Mouse (Mus musculus): ENCODE data around the gene Fam129a. TPM values are rescaled to one million over a fixed set of nuclear protein-coding genes. Genes with fewer than 3 reads are reported as not detected.

Gene Fam129a
- polyA plus RNA-seq (2015; fragmentation: Nextera tagmentation; extraction: Ambion mirVana) = 1.8 and 2.2 TPM in 2 replicates

DNA sequence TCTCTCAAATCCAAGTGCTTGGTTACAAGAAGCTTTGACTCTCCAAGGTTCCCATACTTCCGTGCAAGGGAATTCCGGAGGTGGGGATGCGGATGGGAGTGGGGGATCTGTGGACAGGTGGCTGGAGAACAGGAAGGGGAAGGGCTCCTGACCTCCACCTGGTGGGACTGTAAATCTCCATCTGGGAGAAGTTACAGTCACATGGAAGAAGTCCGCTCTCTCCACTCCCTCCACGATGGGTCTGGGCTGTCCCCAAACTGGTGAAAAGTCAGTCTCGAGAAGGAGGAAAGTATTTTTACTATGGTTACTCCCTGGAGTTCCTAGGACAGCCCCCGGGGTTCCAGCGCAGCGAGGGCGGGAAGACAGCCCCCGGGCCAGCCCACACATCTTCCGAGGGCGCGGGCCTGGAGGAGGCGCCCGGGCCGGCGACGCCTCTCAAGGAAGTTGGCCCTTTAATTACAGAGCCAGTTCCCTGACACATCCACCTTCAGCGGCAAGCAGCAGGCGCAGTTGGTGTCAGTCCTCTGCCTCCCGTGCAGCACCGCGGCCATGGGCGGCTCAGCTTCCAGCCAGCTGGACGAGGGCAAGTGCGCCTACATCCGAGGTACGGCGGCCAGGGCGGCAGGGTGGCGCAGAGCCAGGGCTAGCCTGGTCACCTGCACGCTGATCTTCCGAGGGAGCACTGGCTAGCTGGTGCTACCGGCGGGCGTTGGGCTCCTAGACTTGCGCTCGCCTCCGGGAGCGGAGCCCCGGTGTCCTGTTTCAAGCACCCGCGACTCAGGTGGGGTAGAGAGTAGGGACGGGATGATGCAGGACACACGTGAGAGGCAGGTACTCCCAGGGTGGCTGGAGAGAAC lies at the start of gene Fam129a:
TSS of gene Fam129a (plus strand) at position 206 of the 857 bp plus-strand sequence.

DNA sequence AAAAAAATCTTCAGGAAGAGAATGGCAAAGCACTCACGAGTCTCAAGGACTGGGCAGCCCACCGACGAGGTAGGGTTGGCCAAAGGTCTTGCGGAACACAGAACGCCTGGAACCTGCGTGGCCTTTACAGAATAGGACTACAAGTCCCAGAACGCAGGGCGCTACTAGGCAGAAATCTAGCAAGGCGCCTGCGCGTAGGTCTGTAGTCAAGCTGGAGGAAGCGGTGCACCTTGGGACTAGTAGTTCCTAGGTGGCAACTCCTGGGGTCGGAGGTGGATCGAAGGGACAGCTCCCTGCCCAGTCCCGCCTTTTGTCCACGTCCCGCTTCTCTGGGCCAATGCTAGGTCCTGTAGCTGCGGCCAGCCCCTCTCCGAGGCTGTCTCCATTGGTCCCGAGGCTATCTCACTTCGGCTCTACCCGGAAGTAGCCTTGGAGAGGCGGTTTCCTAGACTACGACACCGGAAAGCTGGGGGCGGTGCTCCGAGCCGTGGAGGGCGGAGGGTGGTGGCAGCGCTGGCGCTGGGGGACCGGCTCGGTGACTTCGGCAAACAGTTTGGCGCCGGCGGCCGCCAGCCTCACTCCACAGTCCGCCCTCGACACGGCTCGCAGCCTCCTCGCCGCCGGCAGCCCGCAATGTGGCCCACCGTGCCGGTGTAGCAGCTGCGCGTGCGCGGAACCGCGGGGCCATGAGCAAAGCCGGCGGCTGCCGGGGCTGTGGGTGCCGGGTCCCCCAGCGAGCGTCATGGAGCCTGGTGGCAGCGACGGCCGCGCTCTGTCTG lies 184.1 kb downstream of the Fam129a start, which contains the start of gene Edem3:
TSS of gene Edem3 (plus strand) at position 491 of the 779 bp plus-strand sequence.

Other genes starting within 250 kb of the Fam129a start
- 111 and 115 TPM in 2 replicates for gene Ivns1abp, start 226.7 kb upstream of the Fam129a start, polyA plus RNA-seq (2015; fragmentation: Nextera tagmentation; extraction: Ambion mirVana)
- gene Swt1, start 142.7 kb upstream of the Fam129a start, polyA plus RNA-seq (2015; fragmentation: Nextera tagmentation; extraction: Ambion mirVana) = 12.1 and 15.9 TPM in 2 replicates
- gene Trmt1l, start 142.6 kb upstream of the Fam129a start, polyA plus RNA-seq (2015; fragmentation: Nextera tagmentation; extraction: Ambion mirVana) = 28.1 and 28.4 TPM in 2 replicates
- 53.3 and 55.3 TPM in 2 replicates for gene Rnf2, start 70.2 kb upstream of the Fam129a start, polyA plus RNA-seq (2015; fragmentation: Nextera tagmentation; extraction: Ambion mirVana)
- 9.8 and 10.8 TPM in 2 replicates for gene Edem3, start 184.2 kb downstream of the Fam129a start, polyA plus RNA-seq (2015; fragmentation: Nextera tagmentation; extraction: Ambion mirVana)